Mouse (Mus musculus): ENCODE data around the gene Prlr.

Gene Prlr

DNA sequence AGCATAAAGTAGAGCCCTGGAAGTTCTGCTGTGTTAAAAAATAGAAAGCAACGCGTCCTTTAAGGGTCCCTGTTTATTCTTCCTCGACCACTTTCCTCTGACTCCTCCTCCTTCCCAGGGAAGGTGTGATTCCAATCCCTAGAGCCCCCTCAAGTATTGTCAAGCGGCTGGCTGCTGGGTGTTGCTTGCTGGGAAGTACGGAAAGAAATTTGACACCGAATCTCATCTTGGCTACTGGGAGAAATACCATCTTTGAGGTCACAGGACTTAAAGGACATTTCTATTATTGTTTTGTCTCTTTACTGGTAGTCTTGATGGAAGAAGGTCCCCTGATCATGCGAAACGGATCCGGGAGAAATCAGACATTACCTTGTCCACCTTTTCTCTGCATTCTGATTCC, at the start of gene Prlr:
Prlr (plus strand) TSS at position 156 of the 400 bp plus-strand sequence.
- no peak for DNase-seq (ENCODE audit: low spot score in 2 of 2)

DNA sequence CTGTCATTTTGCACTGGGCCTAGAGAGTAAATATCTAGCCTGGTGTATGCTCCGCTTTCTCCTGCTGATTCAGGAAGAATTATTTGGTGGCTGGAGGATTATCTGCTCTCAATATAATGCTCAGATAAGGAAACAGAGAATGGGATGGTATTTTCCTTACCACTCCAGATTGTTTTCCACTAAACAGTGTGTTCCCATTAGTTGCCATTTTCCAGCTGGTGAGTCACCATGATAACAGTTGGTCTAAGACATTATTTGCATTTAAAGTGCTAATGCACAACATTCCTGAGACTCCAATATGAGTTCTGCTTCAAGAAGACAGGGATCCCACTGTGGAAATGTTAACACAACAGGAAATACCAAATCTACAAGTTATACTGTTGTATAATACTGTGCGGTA, 43.3 kb upstream of the Prlr start:
- DNase-seq (ENCODE audit: low spot score in 2 of 2): no peak

DNA sequence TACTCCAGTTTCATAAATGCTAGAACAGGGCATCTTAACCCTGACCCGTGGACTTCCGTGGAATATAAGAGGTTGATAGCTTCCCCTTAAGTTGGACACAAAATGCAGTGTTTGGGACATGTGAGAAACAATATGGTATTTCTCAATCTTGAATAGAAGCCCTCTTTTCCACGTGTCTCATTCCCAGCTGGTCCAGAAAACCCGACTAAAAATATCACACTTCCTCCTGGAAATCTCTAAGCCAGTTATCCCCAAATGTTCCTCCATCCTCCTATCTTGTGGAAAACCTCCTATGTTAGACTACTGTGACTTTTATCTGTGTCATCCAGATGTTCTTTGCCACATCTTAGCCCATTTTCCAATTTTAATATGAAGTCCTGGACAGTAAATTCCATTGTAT, 42.1 kb upstream of the Prlr start:
- DNase-seq (ENCODE audit: low spot score in 2 of 2): no peak

DNA sequence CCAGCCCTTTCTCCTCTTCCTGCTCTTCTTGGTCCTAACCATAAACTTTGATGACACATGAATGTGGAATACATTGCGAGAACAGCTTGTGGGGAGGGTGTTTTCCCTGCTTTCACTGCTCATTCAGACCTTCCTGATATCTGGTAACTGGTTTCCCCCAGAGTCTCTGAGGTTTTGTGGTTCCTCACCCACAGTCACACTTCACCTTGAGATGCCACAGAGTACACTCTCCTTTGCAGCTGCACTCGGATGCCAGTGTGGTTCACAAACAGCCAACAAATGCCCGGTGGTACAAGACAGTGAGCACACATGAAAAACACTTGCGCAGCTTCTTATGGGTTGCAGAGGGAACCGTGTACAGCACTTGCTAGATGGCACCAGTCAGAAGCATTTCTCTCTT, 32.5 kb upstream of the Prlr start:
- DNase-seq (ENCODE audit: low spot score in 2 of 2): no peak

DNA sequence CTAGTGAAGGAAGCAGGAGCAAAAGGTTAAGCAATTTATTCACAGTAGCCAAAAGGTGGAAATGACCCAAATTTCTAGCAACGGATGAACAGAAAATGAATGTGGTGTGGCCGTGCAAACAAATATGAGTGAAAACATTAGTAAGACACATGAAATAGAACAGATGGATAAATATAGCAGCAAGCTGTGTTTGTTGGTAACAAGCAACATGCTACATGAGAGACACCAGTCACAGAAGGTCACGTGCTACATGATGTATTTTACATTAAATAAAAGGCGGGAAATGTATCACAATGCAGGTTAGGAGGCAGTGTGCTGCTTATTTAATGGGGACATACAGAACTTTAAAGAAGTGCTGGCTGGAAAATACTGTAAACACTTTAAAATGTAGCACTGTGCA, 28.8 kb upstream of the Prlr start:
- no peak for DNase-seq (ENCODE audit: low spot score in 2 of 2)

DNA sequence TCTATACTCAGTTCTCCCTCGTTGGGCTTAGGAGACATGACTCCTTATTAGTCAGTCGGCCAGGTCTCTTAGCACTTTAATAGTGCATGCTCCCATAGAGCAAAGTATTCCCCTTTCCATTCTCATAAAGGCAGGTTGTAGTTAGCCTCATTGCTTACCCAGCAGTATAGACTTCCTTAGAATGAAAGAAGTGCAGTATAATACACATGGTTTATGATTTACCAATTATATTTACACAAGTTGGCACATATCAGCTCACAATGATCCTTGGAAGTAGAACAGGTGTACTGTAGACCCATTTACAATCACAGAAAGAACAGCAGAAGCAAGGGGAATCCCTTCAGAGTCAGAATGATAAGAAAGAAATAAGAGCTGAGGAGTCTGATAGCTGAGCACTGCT, 16.4 kb upstream of the Prlr start:
- no peak for DNase-seq (ENCODE audit: low spot score in 2 of 2)

DNA sequence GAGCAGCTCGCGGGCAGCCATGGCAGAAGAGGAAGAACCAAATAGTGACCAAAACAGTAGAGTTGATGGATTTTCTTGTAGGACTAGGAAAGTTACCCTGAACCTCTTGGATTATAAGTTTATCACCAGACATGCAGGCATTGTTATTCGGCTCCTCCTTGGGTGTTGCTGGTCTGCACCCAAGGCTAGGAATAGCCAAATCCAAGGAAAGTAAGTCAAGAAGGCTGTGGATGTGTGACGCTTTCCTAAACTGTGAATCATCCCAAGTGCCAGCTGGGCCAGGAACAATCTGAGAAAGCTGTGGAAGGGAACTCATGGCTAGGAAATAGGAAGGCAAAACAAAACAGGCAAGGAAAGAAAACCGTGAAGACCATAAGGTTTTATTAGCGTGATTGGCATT, 2.0 kb upstream of the Prlr start:
- DNase-seq (ENCODE audit: low spot score in 2 of 2): peak in 1 of 2 experiments; percentile 9

DNA sequence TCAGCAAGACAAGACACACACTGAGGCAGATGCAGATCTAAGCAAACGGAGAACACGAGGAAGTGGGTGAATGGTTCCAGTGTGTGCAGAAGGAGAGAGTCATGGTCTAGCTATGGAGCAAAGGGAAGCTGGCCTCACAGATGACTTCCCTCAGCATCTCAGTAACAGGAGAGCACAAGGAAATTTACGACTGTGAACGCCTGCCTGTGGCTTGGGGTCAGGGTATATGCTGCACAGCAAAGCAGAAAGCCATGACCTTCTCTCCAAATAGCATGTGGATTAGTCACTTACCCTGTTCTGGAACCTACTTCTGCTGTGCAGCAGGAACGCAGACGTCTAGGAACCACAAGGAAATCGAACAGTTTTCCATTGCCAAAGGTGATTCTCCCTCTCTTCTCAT, 1.4 kb upstream of the Prlr start:
- no peak for DNase-seq (ENCODE audit: low spot score in 2 of 2)

DNA sequence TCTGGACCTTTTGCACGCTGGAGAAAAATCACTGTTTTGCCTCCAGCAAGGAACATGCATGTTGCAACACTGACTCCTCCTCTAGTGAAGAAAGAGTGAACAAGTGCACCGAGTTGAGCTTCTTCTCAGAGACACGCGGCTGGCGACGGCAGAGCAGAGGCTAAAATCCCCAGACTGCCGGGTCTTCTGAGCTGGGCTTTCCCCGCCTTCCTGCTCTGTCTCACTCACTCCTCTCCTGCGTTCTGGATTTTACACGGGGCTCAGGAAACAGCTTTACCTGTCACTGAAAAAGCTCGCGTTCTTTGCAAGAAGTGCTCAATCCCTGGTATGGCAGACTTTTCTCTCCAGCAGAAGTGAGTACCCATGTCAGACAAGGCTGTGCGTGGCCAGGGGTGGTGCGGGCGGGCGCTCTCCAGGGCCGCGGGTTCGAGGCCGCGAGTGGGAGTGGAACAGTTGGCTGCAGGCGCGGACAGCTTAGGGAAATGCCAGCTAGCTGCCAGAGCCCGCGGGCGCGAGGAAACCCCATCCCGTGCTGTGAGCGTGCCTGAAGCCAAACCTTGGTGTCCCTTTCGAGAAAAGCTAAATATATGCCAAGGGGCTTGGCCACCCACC, 587 bp downstream of the Prlr start:
- peak; percentile 22 to 33 for DNase-seq (ENCODE audit: low spot score in 2 of 2)

DNA sequence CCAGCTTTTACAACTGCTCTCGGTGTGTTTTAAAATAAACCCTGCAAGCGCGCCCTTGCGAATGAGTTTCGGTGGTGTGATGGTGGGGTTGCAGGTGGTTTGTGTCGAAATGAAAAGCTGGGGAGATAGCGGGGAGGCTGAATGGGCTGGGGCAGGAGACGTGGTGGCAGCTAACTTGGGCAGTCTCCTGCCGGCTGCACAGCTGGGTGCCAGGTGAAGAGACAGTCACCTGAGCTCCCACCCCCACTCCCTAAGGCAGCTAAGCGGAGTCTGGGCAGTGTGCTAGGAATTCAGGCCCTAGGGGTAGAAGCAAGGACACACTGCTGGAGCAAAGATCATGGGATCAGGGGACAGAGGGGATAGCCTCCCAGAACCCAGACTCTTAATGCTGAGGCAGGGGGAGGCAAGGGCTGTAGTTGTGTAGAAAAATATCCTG, 1.1 kb downstream of the Prlr start:
- no peak for DNase-seq (ENCODE audit: low spot score in 2 of 2)

DNA sequence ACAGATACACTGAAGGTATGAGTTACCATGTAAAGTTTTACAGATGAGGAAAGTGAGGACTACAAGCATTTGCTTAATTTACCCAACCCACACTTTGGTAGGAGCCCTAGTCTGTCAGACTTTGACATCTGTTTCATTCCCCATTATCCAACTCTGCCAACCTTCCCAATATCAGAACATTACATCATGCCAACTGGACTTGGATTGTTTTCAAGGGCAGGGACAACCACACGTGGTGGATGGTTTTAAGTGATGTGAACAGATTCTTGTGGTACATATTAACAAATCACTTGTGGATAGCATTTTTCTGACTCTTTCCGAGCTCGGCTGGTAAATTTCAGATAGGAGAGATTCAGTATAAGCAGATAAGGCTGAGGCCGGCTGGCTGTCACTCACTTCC, 3.7 kb downstream of the Prlr start:
- DNase-seq (ENCODE audit: low spot score in 2 of 2): no peak

DNA sequence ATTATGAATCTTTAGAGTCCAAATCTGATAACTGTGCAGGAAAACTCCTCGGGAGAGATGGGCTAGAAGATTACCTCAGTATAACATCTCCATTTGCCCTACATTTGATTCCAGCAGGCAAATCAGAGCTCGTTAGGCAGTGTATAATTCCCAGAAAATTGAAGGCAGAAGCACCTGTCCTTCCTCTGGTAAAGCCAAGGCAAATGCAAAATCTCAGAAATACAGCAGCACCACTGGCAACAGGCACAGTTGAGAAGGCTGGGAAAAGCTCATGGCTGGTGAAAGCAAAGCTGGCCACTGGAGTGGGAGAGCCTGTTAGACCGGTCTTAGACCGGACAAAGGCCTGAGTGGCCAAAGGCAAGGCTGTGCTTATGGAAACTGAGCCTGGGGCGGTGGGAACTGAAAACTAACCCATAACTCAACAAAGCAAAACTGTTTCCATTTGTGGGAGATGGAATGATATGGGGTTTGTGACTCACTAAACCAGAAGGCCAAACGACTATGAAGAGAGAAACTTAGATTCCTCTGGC, 15.1 kb downstream of the Prlr start:
- no peak for DNase-seq (ENCODE audit: low spot score in 2 of 2)

DNA sequence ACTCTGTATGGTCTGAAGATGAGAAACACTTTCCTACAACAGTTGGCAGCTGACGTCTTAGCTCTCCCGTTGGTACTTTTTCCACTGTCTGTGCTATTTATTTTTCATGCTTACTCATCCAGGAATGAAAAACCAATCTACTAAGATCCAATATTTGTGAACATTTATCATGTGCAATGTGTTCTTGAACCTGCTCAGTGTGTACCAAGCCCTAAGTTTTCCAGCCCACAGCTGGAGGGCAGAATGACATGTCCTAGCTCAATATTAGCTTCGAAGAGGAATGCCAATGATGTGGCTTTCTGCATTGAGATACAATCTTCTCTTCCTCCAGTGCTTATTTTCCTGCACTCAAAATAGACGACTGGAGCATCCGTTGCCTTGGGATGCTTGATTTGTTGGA, 24.0 kb downstream of the Prlr start:
- DNase-seq (ENCODE audit: low spot score in 2 of 2): no peak

DNA sequence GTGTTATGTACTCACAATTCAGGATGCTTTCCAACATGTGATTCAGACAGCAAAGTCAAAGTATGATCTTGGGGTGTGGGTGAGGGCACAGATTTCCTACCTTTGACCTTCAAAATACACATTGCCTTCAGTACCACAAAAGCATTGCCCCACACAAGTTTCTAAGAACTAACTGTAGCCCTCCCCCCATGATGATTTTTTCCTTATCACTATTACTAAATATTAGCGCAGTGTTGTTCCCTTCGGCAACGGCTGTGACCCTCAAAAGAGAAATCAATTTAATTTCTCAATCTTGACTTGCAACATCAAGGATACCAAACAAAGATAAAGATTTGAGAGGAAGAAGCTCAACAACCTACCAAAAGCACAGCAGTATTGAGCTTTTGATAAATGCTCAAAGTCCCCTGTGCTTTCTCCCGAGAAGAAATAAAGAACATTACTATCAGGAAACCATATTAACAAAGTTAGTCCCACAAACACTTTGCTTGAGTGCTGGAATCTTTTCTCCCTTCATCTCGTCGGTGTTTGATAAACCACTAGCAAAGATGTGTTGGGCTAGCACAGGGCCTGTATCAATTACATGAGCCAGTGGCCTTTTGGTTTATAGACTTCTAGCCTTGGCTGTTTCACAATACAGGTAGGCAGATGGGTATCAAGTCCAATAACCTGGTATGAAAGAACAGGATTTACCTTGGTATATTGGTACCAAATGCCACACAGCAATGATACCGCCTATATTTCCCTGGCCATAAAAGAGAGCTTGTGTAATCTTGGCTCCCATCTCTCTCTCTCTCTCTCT, 25.7 kb downstream of the Prlr start:
- DNase-seq (ENCODE audit: low spot score in 2 of 2): no peak

DNA sequence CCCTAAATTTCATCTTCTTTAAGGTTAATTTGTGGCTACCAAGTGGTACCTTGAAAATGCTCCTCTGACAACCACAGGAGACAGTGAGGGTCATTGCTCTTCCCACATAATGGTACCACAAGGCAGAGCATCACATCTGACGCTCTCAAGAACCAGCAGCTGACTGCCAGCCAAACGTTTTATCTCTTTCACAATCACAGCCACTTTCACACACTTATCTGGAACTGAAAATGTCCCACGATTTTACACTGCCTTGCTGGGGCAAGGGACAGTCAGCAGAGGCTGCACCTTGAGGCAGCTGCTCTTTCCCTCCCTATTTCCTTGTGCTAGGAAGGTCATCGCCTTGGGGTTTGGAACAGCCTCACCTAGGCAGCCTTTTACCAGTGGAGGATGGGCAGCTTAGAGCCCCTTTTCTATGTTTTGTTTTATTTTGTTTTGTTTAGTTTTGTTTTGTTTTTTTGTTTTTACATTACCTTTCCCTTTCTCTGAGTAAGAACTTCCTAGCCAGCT, 33.3 kb downstream of the Prlr start:
- no peak for DNase-seq (ENCODE audit: low spot score in 2 of 2)

DNA sequence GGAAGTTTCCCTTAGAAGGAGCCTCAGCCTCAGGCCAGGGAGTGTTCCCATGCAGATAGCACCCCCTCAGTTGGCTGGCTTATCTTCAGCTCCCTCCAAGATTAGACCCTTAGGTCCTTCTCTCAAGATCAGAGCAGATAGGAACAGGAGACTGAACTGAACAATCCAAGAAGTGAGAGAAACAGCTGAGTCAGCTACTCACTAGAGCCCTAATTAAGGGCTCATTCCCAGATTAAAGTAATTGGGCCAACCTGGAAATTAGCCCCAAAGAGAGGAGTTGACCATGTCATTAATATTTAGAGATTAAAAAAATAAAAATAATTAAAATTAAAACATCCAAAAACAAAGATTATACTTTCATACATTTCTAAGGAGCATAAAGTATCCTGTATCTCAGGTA, 35.0 kb downstream of the Prlr start:
- DNase-seq (ENCODE audit: low spot score in 2 of 2): no peak

DNA sequence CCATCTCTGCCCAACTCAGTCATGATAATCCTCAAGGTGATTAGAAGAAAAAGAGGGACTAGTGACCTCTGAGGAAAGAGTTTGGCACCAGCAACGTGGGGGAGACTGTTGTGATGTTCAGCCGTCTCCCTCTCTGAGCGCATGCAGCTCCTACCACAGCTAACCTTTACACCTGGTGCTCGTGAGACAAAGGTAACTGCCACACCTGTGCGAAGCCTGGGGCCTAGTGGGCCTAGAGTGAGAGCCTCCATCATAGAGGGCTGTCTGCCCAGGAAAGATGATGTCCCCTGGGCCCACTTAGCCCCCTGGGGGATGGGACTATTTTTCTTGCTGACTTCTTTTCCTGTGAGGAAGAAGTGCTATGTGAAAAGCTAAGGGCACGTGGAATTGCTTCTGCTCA, 36.2 kb downstream of the Prlr start:
- no peak for DNase-seq (ENCODE audit: low spot score in 2 of 2)

DNA sequence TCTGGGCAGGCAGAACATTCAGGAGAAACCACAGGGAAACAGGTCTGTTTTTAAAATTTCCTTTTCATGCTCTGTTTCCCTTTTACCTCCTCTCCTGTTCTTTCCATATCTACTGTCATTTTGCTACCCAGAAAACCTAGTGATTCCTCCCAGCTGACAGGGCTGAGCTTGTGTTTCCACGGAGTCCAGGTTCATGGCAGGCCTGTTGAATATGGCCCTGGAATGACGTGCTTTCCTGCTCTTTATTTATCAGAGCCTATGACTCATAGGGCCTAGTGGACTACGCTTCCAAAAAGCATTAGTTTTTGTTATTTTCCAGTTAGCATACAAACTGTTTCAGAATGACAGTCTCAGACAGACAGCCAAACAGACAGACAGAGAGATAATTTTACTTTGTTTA, 36.7 kb downstream of the Prlr start:
- DNase-seq (ENCODE audit: low spot score in 2 of 2): no peak

DNA sequence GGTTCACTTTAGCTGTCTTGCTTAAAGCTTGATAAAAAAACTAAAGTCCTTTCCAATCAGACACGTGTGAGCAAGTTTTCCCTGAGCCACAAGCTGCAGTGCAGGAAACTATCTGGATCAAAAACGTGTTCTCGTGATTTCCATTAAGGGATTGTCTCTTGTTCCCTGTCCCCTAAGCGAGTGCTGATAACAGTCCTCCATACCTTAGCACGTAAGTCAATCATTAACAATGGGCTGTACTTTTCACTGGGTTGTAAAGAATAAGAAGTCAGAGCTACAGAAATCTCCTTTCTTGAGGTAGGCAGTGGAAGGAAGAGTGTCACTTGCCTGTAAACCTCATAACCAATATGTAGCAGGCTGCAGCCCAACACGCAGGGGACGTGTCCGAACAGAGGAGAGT, 38.7 kb downstream of the Prlr start:
- DNase-seq (ENCODE audit: low spot score in 2 of 2): no peak

DNA sequence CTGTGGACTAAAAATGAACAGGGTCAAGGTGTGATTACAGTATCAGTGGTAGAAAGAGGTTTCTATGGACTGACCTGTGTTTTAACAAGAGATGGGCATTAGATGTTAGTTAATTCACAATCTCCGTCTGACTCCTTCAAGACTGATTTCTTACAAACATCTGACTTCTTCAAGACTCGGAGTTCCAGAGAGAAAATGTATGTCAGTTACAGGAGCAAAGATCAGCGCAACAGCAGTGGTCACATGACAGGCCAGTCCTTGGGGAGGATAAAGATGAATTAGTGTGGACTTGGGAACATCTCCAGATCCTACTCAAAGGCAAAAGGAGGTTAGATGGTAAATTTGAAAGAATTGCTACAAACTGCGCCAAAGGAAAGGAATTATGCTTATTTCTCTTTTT, 39.2 kb downstream of the Prlr start:
- DNase-seq (ENCODE audit: low spot score in 2 of 2): no peak

DNA sequence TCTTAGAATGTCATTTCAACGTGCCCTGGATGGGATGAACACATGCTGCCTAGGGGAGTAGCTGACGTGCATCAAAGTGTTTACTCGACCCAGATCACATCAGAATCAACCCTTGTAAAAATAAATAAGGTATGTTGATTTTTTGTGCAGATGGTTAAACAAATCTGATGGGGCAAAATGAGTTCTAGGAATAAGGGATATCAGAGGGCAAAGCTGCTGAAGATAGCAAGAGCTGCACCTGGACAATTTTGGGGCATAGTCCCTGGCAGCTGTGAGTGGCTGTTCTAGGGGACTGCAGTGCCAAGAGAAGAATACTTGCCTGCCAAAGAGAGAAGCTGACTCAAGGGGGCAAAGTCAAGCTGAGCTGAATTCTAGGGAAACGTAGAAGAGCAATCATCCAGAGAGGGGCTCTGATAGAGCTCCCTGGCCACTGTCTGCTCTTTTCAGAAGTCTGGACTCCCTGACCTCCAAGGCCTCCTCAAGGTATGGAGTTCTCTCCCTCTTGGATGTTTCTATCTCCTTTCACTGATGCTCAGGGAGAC, 46.6 kb downstream of the Prlr start:
- no peak for DNase-seq (ENCODE audit: low spot score in 2 of 2)

DNA sequence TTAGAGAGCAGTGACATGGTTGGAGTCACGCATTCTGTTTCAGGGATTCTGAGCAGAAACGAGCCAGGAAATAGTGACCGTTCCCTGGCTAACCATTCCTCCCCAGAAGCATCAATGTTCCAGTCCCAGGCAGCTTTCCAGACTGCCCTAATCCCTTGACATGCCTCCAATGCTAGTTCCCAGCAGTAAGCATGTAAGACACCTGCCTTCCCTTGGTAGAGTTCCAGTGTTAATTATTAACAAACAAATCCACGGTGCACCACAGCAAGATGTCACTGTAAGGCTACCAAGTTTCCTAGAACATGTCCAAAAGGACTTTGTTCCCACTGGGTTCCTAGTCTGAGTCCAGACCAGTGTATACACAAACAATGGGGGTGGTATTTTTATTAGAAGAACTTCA, 48.7 kb downstream of the Prlr start:
- DNase-seq (ENCODE audit: low spot score in 2 of 2): no peak

DNA sequence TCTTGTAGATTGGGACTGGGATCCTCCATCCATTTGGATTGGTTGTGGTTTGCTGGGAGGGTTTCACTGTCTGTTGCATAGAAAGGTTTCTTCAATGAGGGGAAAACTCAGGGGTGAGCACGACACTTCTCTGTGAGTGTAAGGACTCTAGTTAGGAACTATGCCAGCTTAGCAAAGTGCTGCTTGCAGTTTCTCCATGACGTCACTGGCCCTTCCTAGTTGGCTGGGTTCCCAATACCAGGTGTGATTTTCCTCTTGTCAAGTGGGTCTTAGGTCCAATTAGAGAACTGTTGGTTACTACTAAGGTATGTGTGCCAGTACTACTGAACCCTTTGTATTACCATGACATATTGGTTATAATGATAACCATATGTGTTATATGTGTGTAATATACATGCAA, 51.6 kb downstream of the Prlr start:
- DNase-seq (ENCODE audit: low spot score in 2 of 2): no peak

All from right cerebral cortex, adult 2 months (tissue).